Mouse (Mus musculus) heart, adult 2 months (tissue): ENCODE measurements around the gene Dhrs3. TPM values are rescaled to one million over a fixed set of nuclear protein-coding genes. Genes with fewer than 3 reads are reported as not detected.

Experiments used
- DNase-seq, 2 experiments: peaks; one replicate each; pipeline ENCODE4 v3.0.0; 2021
- H3K27ac ChIP-seq: fragments of 200-600 bp; 2 replicates; pipeline ENCODE4 v1.8.1; 2022
- H3K27me3 ChIP-seq: fragments of 200-500 bp; 2 replicates; pipeline ENCODE4 v1.6.1; 2012; ENCODE audit warnings: mild to moderate bottlenecking, low read length, inconsistent platforms, mixed read lengths; ENCODE audit not compliant: control insufficient read depth, insufficient read depth
- H3K36me3 ChIP-seq: fragments of 200-500 bp; 2 replicates; pipeline ENCODE4 v1.6.1; 2012; ENCODE audit warnings: low read length, inconsistent platforms; ENCODE audit not compliant: control insufficient read depth, insufficient read depth
- H3K4me1 ChIP-seq: fragments of 200-500 bp; 2 replicates; pipeline ENCODE4 v1.6.1; 2011; ENCODE audit warnings: low read length; ENCODE audit not compliant: control insufficient read depth, insufficient read depth
- H3K4me3 ChIP-seq: fragments of 200-600 bp; 2 replicates; pipeline ENCODE4 v1.8.1; 2022
- H3K79me2 ChIP-seq: fragments of 200-500 bp; replicated peaks from 2 replicates; pipeline ENCODE4 v1.6.1; 2012; ENCODE audit warnings: mild to moderate bottlenecking, inconsistent platforms, low read length, moderate library complexity, mixed read lengths; ENCODE audit not compliant: control insufficient read depth, insufficient read depth
- H3K9ac ChIP-seq: fragments of 200-500 bp; 2 replicates; pipeline ENCODE4 v1.6.1; 2012; ENCODE audit warnings: low read depth, mild to moderate bottlenecking, control low read depth, inconsistent platforms, low read length, mixed read lengths
- CTCF ChIP-seq: fragments of 200-600 bp; IDR thresholded peaks from 2 replicates; pipeline ENCODE4 v1.8.1; 2022; ENCODE audit warnings: antibody characterized with exemption, mild to moderate bottlenecking, moderate library complexity
- EP300 ChIP-seq: fragments of 200-500 bp; IDR thresholded peaks from 2 replicates; pipeline ENCODE4 v1.6.1; 2011; ENCODE audit warnings: low read depth, low read length, control low read depth; ENCODE audit not compliant: insufficient read depth
- POLR2A ChIP-seq: fragments of 200-500 bp; IDR thresholded peaks from 2 replicates; pipeline ENCODE4 v1.6.1; 2011; ENCODE audit warnings: mild to moderate bottlenecking, low read depth, low read length, control low read depth; ENCODE audit not compliant: insufficient read depth
- WGBS: fragments of 180-500 bp; shearing (Covaris S2); methylation state at CpG from one replicate; pipeline ENCODE4 v1.1.7; 2018; 5-methylcytosine and 5-hydroxymethylcytosine counted together
- intact Hi-C: fragments of 180-260 bp; cut with DNase I; formaldehyde crosslinking; loops from one replicate; pipeline ENCODE4 v1.15.1; 2025
- polyA plus RNA-seq: library from polyadenylated mRNA; depleted of rRNA; stranded (reverse); fragments of >200 nt; gene quantifications from 2 replicates; pipeline ENCODE4 v1.2.3, GENCODE M21; 2012
- total RNA-seq, 2 experiments: library from RNA; stranded (reverse); gene quantifications; 2 replicates each; pipeline ENCODE4 v1.2.3; 2021

Gene Dhrs3
- total and polyA plus RNA-seq, 3 experiments, result 113 to 143 (median 139) TPM

DNA sequence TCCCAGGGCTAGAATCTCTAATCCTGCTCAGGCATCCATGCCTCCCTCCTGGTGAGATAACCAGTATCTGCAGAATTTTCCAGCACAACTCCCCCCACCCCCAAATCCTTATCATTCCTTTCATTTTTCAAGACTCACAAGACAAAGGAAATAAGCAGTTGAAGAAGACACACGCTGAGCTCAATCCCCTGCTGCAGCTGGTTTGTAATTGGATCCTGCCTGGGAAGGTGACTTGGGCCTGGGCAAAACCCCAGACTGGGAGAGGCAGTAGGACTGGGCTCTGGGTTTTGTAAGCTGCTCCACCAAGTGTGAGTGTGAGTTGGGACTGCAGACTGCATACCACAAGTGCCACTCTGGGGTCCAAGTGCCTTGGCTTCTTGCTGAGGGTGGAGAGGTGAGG lies 41.9 kb downstream of the Dhrs3 start:
- no peak overlapping the region for H3K4me3 ChIP-seq
- TF ChIP-seq CTCF, result no peak
- no peak for TF ChIP-seq POLR2A
- TF ChIP-seq EP300, result no peak
- no peak for DNase-seq
- H3K79me2 ChIP-seq, result no peaks in the 10 kb centered on the region
- H3K4me1 ChIP-seq, result peaks cover 18% of the 10 kb centered on the region
- no peak overlapping the region for H3K9ac ChIP-seq
- peaks cover 12% of the 10 kb centered on the region for H3K36me3 ChIP-seq
- WGBS, result 51% methylated on average over 1 of the region's 1 CpGs
- H3K27me3 ChIP-seq, result no peaks in the 10 kb centered on the region
- intact Hi-C loops, result no loop called here
- peak overlapping the region; percentile 24; the same call in 1 of the 2 replicates for H3K27ac ChIP-seq

DNA sequence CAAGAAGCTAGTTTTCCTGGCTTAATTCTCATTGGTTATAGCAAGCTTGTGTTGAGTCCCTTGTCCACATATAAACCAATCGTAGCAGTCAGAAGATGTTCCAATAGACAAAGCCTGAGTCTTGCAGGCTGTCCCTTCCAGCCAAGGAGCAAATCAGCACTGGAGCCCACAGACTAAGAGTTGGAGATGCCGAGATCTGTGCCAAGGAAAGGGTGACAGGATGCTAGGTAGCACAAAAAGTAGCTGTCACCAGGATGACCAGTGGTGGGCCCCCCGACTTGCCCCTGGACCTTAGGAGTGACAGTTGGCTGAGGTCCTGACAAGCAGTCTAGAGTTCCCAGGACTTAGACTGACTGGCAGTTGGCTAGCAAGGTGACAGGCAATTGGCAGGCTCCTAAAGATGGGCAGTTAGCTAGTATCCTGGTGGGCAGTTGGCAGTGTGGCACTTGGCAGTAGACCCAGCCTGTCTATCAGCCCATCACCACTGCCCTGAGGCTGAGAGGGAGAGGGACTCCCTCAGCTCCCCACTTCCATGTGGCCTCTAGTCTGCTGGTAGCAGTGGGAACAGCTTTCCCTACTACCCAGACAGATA lies 44.0 kb downstream of the Dhrs3 start:
- H3K27ac ChIP-seq, result no peak overlapping the region
- peaks cover 12% of the 10 kb centered on the region for H3K4me1 ChIP-seq
- no peaks in the 10 kb centered on the region for H3K27me3 ChIP-seq
- no peak overlapping the region for H3K9ac ChIP-seq
- TF ChIP-seq POLR2A (no peak), CTCF (no peak), EP300 (no peak)
- no peaks in the 10 kb centered on the region for H3K36me3 ChIP-seq
- H3K4me3 ChIP-seq, result no peak overlapping the region
- H3K79me2 ChIP-seq, result no peaks in the 10 kb centered on the region
- 79% methylated on average over 3 of the region's 3 CpGs for WGBS
- intact Hi-C loops, result no loop called here
- DNase-seq, result no peak

DNA sequence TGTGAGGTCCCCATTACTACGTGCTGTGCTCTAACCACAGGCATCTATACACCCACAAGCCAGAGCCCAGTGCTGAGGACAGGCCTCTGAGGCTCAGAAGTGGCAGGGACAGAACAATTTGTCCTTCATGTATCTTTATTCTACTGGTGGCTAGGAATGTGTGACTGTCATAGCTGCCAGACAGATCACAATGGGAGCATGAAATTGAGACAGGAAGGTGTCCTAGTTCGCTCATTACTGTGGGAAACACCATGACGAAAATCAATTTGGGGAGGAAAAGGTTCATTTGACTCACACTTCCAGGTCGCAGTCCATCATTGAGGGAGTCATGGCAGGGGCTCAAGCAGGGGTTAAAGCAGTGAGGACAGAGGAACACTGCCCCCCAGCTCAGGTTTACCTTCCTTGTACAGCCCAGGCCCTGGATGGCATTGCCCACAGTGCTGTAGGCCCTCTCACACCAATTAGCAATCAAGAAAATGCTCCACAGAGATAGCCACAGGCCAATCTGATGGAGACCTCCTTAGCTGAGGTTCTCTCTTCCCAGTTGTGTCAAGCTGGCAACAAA lies 47.3 kb downstream of the Dhrs3 start:
- Histone ChIP-seq H3K9ac (no peak overlapping the region), H3K79me2 (no peaks in the 10 kb centered on the region), H3K27me3 (no peaks in the 10 kb centered on the region), H3K4me1 (peaks cover 9% of the 10 kb centered on the region), H3K27ac (peak overlapping the region; percentile 56), H3K36me3 (no peaks in the 10 kb centered on the region), H3K4me3 (no peak overlapping the region)
- intact Hi-C loops, result no loop called here
- TF ChIP-seq EP300, result 0 out of 2 replicates have a peak, but pooled peaks have one; percentile 21
- no peak for TF ChIP-seq POLR2A
- no peak for TF ChIP-seq CTCF
- DNase-seq, result peak in 1 of 2 experiments; percentile 25
- WGBS, result 57% methylated on average over 4 of the region's 4 CpGs

DNA sequence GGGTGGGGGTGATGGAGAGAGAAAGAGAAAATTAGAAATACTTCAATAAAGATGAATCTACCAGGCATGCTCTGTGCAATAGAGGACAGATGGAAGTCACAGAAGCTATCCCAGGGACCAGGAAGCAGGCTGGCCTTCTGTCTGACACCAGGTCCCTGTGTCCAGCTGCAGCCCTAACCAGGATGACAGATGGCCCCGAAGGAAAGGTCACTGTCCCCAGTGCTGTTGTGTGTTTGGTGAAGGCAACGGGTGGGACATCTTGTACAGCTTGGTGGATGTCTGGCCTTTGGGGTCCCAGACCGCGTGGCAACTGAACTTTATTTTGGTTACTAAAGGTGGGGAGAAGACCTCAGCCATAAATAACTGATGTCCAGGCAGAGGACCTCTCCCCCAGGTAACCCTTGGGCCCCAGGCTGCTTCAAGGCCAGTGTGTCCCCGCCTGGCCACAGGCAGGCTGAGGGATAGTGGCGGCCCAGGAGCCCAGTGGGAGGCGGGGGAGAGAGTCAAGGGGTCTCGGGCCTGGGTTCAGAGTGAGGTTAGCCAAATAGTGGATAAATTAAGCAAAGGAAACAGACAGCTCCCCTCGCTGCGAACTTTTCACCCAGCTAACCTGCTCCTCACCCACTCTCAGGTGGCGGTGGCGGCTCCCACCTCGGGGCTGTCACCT lies 48.3 kb downstream of the Dhrs3 start:
- intact Hi-C loops, result no loop called here
- peaks cover 9% of the 10 kb centered on the region for H3K4me1 ChIP-seq
- TF ChIP-seq CTCF, result no peak
- no peak for TF ChIP-seq EP300
- no peak for TF ChIP-seq POLR2A
- no peak overlapping the region for H3K4me3 ChIP-seq
- H3K27me3 ChIP-seq, result no peaks in the 10 kb centered on the region
- H3K36me3 ChIP-seq, result no peaks in the 10 kb centered on the region
- H3K9ac ChIP-seq, result no peak overlapping the region
- H3K27ac ChIP-seq, result no peak overlapping the region; the same call in 1 of the 2 replicates
- H3K79me2 ChIP-seq, result no peaks in the 10 kb centered on the region
- 77% methylated on average over 13 of the region's 13 CpGs for WGBS
- DNase-seq, result no peak

DNA sequence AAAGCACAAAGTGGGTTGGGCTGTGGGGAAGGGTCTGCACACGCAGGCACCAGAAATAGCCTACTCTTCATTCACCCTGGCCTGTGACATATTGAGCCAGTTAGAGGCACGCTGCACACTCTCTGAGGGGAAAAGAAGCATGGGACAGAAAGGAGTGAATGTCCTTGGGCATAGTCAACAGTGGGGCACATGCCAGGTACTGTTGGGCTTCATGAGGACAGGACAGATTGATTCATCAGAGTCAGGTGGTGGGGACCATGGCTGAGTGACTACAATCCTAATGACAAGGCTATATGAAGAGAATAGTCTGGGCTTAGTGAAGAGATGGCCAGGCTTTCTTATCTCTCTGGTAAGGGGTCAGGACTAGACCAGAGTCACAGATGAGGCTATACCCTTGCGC lies 49.8 kb downstream of the Dhrs3 start:
- Histone ChIP-seq H3K36me3 (no peaks in the 10 kb centered on the region), H3K27me3 (no peaks in the 10 kb centered on the region), H3K79me2 (no peaks in the 10 kb centered on the region), H3K9ac (no peak overlapping the region), H3K4me1 (peaks cover 10% of the 10 kb centered on the region), H3K27ac (no peak overlapping the region), H3K4me3 (no peak overlapping the region)
- TF ChIP-seq POLR2A (no peak), EP300 (no peak), CTCF (no peak)
- peak in 1 of 2 experiments; percentile 13 for DNase-seq
- 90% methylated on average over 3 of the region's 3 CpGs for WGBS
- intact Hi-C loops, result no loop called here

DNA sequence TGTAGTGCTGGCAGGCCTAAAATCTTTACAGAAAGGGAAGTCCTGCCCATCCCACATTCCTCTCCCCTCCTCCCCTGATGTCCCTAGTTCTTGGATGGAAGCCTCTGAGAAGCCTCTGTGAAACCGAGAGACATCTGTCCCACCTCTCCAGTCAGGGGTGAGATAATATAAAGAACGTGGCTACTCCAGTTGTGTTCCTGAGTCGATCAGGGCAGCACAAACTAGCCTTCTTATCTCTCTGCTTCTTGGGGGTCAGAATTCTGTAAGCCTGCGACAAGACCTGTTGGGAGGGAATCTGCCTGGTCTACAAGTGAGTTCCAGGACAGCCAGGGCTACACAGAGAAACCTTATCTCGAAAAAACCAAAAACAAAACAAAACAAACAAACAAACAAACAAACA lies 50.6 kb downstream of the Dhrs3 start:
- Histone ChIP-seq H3K4me3 (no peak overlapping the region), H3K27ac (no peak overlapping the region), H3K36me3 (no peaks in the 10 kb centered on the region), H3K9ac (no peak overlapping the region), H3K27me3 (no peaks in the 10 kb centered on the region), H3K79me2 (no peaks in the 10 kb centered on the region), H3K4me1 (peaks cover 17% of the 10 kb centered on the region)
- TF ChIP-seq POLR2A (no peak), EP300 (no peak), CTCF (no peak)
- intact Hi-C loops, result no loop called here
- no peak for DNase-seq
- 61% methylated on average over 5 of the region's 5 CpGs for WGBS
